Mouse (Mus musculus): ENCODE results near the gene Hcrtr1. TPM values are rescaled to one million over a fixed set of nuclear protein-coding genes. Genes with fewer than 3 reads are reported as not detected.

The Hcrtr1 gene
- total RNA-seq, 2 experiments from 2014 or later, result 2.7 to 3.1 TPM

DNA sequence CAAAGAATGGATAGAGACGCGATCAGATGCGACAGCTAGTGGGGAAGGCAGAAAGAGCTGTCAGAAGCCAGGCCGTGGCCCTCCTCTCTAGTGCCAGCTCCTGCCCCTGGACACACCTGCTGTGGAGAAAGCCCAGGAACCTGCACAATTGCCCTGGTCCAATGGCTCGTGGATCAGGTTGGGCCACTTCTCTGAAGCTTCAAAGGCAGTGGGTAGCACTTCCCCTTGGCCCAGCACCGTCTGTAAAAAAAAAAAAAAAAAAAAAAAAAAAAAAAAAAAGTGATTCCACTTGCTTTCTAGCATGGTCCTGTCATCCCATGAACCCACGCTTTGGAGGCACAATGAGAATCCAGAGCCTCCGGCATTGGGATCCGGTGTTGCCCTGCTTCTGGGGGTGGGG, 28.7 kb upstream of the Hcrtr1 start:
- no peak for DNase-seq

DNA sequence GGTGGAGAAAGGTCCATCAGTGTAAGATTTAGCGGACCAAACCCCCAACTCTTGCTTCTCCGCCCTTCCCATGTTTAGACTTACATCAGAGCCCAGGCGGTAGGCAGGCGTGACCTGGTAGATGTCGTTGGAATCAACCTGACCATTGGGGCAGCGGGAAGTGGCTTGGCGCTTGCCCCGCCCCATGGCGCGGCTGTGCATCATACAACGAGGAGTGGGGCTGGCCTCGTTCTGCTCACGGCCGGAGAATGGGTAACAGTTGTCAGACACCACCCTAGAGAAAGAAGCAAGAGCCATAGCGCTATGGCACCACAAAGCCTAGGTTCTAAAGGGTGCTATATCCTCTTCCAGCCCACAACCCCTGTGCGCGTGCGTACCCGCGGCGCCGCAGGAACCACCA, 28.2 kb upstream of the Hcrtr1 start:
- no peak for DNase-seq

DNA sequence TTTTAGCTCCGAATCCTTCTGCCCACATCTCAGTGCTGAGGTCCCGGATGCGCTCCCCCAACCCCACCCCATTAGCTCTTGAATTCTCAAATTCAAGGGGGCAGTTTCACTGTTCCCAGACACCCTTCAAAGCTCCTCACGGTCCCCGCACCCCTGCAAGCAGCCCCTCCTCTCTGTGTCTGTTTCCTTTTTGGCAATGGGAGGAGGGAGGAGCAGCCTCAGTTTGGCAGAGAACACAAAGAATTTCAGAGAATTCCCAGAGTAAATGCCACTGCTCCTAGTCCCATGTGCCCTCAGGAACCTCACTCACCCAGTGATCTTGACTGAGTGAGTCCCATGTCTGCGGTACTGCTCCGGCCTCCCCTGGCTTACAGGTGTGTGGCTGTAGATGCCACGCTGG, 27.4 kb upstream of the Hcrtr1 start:
- DNase-seq, result no peak

DNA sequence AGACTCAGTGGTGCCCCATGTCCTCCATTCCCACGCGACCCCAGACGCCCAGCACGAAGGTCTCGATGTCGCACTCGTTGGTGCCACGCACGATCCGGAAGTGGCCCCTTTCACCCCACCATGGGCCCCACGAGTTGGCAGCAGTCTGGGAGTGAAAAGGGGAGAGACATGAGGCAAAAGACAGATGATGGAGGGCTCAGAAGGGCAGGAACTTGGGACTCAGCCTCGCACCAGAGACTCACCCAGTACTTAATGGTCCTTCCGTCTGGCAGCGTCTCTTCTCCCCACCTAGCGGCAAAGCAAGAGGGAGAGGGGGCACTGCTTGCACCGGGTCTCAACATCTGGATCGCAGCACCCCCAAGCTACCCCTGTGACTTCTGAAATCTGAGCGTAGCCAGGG, 26.9 kb upstream of the Hcrtr1 start:
- DNase-seq, result no peak

DNA sequence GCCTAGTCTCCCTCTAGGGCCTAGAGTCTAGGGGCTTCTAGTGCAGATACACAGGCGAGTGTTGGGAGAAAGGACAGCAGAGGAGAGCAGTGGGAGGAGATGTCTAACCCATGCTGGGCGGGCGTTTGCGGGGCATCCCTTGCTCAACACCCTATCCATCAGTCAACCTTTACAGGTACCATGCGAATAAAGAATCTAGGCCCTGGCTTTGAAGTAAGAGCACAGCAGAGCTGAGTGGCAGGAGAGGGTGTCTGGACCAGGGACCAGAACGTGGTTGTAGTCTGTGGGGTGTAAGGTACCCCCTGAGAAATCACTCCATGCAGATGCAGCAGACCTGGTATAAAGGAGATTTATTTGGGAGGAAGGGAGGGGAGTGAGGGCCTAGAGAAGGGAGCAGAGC, 25.0 kb upstream of the Hcrtr1 start:
- no peak for DNase-seq

DNA sequence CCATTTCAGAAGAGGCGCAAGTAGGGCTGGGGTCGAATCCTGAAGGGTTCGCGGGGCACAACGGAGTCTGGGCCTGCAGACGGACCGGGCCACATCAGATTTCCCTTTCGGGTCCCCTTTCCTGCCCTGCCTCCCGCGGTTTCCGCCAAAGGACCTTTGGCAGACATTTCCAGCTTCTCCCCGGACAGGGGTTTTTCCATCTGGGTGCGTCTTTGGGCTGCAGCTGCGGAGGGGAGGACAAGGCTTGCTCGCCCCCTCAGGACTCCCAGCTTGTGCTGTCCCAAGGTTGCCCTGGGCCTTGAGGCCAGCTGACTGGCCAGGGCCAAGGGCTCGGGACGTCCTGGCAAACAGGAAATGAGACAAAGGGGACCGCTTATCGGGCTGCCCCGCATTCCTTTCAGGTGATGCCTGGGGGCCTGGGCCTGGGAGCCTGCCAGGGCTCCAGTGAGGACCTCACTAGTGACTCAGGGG, 24.3 kb upstream of the Hcrtr1 start:
- DNase-seq, result no peak

DNA sequence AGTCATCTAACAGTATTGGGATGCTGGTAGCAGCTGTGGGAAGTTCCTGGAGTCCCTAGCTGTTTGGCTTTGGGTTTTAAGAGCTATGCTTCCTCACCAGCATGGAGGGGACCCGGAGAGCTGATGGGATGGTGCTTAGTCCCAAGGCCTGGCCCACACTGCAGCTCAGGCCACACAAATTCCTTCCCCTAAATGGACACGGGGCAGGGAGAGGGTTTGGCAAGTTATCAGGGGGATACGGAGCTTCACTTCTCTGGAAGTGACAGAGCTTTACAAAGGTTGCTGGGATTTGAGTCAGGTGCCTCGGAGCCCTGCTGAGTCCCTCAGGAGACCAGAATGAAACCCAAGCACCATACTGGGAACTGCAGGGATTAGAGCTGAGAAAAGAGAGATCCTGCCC, 22.2 kb upstream of the Hcrtr1 start:
- no peak for DNase-seq

DNA sequence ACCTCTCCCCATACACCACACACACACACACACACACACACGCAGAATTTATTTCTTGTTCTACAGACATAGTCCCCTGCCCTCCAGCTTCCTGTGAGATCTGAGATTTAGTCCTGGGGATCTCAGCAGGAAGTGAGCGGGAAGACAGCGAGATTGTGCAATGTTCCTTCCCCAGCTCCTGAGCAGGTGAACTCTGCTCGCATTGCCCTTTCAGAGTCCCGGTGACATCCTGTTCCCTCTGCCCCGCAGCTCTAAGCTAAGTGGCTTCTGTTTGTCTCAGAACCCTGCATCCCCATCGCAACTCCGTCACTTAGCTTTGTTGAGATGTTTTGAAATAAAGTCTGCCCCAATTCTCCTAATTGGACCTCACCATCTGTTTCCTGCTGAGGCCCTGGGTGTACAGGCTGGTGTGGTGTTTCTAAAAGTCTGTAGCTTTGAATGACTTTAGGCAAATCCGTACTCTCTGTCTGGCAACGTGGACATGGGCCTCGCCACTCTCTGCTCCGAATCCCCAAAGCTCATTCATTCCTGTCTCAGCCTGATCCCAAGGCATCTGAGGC, 17.7 kb upstream of the Hcrtr1 start:
- no peak for DNase-seq

DNA sequence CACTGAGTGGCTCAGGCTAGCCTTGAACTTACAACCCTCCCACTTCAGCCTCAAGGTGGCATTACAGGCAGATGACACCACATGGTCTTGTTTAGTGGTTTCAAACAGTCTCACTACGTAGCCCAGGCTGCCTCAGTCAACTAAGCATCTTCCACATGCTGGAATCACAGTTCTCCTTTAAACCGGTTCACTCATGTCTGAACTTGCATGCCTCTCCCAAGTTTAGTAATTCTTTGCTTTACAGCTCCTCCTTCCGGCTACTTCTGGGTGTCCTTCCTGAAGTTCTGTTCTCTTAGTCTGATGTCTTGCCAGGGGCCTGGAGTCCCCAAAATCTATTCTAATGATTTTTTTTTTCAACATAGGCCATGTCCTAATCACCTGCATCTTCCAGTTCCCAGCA, 15.1 kb upstream of the Hcrtr1 start:
- DNase-seq, result no peak

DNA sequence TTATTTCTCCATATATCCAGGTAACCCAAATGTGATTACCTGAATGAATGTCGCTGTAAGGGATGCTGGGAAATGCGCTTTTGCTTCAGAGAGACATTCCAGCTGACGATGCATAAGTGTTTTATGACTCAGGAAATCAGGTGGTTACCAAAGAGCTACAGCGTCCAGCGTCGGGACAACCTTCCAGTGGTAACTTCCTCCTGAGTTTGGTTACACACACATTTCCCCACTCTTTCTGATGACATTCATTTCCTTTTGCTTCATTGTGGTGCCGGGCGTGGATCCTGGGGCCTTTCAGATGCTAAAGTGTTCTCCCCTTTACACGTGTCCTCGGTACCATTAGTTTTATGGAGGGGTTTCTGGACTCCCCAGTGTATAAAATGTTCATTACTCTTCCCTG, 9.2 kb upstream of the Hcrtr1 start:
- DNase-seq, result no peak

DNA sequence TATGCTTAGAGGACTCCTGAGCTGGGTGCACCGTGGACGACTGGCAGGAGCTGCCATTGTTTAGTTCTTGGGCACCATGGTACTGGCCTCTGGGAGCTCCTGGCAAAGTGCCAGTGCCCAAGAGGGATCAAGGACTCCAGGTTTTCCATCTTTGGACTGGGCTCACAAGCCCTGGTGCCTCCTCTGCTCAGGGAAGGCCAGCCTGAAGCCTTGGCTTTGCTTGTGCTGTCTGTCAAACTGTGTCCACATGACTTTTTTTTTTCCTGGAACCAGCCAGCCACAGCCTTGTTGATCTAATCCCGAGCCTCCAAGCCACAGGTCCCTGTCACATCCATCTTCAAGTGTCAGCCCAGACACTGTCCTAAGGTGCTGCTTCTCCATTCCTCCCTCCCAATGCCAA, 2.6 kb upstream of the Hcrtr1 start:
- DNase-seq, result no peak

DNA sequence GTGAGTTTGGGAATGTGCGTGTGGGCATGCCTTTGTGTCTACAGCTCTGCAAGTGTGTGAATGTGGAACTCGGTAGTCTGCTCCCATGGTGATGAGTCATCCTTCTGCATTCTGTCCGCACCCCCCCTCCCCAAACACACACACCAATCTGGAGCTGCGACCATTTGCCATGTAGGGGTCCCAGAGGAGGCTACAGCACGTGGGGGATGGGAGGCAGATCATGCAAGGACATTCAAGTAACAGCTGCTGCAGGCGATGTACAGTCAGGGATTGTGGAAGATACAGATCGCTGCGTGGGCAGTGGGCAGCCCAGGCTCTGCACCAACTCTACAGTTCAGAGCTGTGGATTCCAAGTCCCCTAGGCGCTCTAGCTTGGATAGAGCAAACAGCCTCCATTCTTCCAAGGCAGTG, 1.8 kb upstream of the Hcrtr1 start:
- DNase-seq, result peak; percentile 47 to 51

DNA sequence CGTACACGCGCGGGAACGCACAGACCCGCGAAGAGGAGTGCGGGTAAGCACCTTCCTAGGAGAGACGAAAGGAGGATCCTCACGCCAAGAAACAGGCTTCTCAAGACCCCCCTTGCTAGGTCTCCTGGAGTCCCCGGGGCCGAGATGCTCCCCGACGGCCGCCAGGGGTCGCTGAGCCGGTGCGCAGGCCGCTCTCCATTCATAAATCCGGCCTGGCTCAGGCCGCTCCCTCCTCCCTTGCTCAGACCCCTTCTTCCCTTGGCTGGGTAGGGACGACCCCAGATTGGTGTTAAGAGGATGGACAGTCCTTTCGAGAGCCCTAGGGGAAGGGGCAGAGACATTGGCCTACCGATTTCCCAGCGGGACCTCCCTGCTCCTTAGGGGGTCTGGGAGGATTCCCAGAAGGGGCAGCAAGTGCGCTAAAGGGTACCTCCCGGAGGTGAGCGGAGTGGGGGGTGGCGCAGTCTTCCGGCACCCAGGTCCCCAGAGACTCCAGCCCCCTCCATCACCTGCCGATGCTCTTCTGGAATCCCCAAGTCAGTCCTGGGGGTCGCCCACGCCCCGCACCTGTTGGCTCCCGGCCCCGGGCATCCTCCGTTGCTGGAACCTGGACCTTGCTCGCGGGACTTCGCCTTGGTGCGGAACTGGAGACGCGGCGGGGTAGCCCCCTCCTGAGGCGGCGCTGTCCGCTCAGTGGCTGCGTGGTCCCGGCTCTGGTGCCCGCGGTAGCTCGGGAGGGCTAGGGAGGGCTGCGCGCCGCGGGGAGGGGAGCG, 532 bp downstream of the Hcrtr1 start:
- peak; percentile 62 to 71 for DNase-seq

DNA sequence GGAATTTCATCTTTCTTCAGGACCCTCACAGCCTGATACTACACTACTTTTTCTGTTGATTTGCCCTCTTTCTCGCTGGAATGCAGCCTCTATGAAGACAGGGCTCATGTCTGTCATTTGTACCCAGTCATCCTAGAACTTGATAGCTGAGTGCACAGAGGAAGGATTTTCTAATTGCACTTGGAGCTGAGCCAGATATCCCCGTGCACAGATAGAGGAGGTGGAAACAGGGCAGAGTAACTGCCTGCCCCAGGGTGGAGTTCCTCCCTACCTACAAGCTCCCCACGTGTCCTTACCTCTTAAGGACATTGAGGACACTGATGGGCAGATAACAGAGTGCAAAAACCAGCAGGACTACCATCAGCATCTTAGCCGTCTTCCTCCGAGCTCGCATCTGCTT, 5.8 kb downstream of the Hcrtr1 start:
- no peak for DNase-seq

DNA sequence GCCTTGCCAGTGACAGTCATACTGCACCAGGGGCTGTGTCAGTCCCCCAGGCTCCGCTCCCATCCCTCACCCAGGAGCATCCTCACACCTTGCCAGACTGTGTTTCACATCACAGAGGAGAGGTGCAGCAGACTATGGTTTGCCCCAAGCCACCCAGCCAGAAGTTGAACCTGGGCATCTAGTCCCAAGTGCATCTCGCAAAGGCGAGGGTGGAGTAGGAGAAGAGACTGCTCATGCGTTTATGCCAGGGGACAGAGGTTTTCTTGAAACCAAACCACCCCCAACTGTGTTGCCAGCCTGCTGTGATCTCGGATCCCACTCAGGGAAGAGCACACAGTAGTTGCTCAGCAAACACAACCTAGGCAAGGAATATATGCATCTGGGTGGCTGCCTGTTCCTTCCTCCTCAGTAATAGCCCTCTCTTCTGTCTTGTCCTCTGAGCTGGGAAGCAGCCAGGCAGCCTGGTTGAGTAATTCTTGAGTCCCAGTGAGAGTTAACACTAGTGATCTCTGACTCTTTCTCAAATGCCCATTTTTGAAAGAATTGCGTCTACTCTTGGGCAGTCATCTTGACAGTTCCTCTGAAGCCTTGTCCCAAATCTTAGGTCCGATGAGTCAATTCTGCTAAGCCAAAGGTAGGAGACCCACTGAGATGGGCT, 7.6 kb downstream of the Hcrtr1 start:
- no peak for DNase-seq

DNA sequence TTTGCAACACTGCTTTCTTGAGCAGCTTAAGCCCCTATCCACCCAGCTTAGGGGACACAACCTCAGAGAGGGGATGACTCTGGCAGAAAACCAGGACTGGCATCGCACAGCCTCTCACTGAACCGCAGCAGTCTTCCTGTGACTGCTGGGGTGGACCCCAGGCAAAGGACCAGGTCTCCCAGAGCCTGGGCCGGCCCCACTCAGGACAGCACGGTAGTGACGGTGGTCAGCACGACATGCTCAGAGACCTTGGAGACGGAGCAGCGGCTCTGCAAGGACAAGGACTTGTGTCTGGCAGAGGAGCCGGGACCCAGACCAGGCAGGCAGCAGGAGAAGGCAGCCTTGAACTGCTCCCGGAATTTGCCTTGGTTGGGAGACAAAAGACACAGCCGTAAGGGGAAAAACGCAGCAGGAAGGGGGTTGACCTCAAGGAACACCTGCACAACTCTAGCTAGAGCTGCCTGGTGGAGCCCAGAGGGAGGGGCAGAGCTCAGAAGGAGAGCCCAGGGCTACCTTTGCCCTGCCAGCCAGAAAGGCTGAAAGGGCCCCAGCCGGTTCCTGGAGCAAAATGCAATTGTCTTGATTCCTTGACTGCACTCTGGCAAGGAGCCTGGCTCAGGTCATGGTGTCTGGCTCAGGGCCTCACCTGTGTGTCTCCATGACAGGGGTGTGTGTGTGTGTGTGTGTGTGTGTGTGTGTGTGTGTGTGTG, 8.4 kb downstream of the Hcrtr1 start:
- DNase-seq, result no peak

DNA sequence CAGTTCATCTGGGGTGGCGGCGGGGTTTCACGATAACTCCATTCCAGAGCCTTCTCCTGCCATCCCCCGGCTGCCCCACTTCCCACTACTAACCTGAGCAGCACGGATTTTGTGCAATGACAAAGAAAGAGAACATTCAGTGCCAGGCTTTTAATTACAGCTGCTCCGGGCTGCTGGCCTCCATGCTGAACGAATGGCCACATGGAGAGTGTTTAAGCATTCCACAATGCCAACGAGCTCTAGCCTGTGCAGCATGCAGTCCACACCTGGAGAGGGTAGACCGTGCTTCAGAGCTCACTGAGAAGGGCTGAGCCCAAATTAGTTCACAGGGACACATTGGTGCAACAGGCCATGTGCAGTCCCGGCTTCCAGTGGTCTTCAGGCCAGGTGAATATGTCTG, 9.1 kb downstream of the Hcrtr1 start:
- DNase-seq, result no peak

DNA sequence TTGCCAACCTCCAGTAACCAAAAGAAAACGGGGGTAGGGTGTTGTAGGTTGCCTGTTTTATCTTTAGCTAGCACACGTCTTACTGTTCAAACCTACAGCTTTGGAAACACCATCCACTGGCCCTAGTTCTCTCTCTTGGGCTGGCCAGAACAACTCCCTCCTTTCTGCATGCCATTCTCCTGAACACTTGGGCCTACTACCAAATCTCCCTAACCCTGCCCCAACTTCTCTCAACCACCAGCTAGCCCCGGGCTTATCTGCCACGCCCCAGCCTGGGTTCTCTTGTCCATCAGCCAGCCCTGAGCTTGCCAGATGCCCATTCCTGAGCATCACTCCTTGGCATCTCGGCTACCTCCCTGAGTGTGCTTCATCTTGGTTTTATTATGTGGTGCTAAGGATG, 10.3 kb downstream of the Hcrtr1 start:
- no peak for DNase-seq

DNA sequence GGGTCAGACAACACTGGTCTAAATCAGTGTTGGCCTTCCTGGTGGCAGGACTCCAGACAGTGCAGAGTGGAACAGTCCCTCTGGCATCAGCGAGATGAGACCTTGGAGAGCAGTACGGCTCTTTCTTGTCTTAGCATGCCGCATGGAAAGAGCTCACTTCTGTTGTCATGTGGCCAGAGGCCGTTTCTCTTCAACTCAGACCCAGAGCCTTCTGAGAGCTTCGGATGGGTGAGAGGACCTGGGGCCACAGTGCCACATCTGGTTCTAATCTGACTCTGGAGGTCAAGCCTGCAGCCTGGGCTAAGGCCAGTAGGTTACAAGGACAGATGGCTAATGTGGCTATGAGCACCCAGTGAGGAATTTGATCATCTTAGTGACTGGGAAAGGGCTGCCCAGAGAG, 13.2 kb downstream of the Hcrtr1 start:
- DNase-seq, result no peak

DNA sequence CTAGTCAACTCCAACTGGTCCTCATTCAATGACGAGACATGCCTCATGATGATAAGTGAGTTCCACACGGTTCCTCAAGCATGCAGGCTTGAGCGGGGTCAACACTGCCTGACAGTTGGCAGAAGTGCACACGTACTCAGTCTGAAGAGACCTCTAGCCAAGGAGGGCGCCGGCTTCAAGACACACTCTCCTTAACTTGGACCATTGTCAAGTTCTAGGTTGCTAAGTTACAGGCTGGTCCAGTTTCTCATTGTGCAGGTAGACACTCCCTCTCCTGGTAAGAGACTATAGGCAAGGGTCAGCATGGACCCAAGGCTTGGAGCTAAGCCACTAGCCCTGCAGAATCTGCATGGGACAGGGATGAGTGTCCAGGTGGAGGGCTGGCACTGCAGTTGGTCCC, 14.0 kb downstream of the Hcrtr1 start:
- no peak for DNase-seq

DNA sequence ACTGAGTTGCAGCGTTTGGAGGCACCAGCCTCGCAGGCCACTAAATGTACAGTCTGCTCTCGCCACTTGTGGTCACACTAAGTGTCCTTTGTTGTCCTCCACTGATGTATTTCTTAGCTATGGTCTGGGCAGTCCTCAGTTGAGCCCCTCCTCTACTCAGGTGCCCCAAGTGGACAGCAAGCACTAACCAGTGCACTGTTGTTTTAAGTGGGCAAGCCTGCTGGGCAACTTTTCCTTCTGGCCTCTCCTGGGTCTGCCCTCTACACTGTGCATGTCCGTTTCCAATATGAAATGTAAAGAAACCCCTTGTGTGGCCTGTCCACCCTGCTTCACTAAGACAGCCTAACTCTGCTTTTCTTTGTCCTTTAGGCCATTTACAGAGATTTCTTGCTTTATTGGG, 15.0 kb downstream of the Hcrtr1 start:
- no peak for DNase-seq

DNA sequence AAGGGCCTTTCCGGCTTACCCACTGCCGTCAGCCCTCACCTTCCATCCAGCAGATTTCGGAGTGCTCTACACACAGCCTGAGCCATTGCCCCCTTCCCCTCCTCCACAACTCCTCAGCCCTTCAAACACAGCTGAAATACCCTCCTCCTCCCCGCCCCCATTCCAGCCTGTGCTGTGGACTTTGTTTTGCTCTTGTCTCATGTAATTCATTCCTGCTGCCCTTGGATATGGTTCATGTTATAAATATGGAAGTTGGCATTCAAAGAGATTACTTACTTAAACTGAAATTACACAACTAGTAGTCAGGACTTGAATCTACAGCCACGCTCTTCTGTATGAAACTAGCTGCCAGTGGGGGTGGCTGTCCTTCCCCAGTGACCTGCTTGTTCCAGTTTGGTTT, 16.1 kb downstream of the Hcrtr1 start:
- DNase-seq, result no peak

DNA sequence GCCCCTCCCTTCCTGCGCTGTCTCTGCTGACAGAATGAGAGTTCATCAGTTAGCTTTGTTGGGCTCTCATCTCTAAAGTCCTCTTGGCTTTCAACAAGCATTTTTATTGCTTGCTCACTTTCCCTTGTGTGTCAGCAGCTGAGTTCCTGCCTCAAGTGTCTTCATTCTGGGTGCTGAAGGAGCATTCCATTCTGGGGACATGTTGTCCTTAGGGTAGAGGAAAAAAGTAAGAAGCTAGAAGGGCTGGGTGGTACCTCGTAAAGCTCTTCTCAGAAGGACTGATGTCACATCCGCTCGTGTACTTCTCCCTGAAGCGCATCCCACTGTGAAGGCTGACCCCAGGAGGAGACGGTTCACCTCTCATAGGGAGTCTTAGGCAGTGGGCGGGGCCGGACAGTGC, 17.6 kb downstream of the Hcrtr1 start:
- no peak for DNase-seq
